Mouse (Mus musculus): ENCODE data around the gene Mau2. TPM values are rescaled to one million over a fixed set of nuclear protein-coding genes. Genes with fewer than 3 reads are reported as not detected.

Gene Mau2
- total and polyA plus RNA-seq, 3 experiments = 30.1 to 33.2 (median 32.6) TPM

GRCm38 (mm10) chr8:69974806-69975205 lies 67.7 kb downstream of the Mau2 start:
- no peak for DNase-seq
- Histone ChIP-seq H3K36me3 (ENCODE audit: control insufficient read depth, insufficient read depth, low read length) (peaks cover 8% of the 10 kb centered on the region), H3K79me2 (replicated peaks; ENCODE audit: control insufficient read depth, insufficient read depth, low read length) (peaks cover 6% of the 10 kb centered on the region), H3K4me1 (ENCODE audit: control insufficient read depth, insufficient read depth, low read length) (peaks cover 15% of the 10 kb centered on the region), H3K27me3 (ENCODE audit: control insufficient read depth, insufficient read depth, low read length) (no peaks in the 10 kb centered on the region), H3K27ac (peak overlapping the region; percentile 80), H3K9ac (ENCODE audit: low read depth, low read length) (peak overlapping the region; percentile 62), H3K4me3 (peak overlapping the region; percentile 69)
- WGBS = 53% methylated on average over 5 of the region's 5 CpGs
- no peak for TF ChIP-seq EP300 (IDR thresholded peaks at IDR 0.05; ENCODE audit: insufficient read depth, low read depth, low read length)
- TF ChIP-seq POLR2A (IDR thresholded peaks at IDR 0.05; ENCODE audit: insufficient read depth, low read depth, low read length) = no peak
- TF ChIP-seq CTCF (IDR thresholded peaks at IDR 0.05) = no peak
- intact Hi-C loops (cut with DNase I) = loop anchor here (2.0 kb wide), 1 partner anchor 20 kb away; no protein-coding TSS in a partner anchor

- Histone ChIP-seq H3K4me3 (peak overlapping the region; percentile 69), H3K27me3 (ENCODE audit: control insufficient read depth, insufficient read depth, low read length) (no peaks in the 10 kb centered on the region), H3K79me2 (replicated peaks; ENCODE audit: control insufficient read depth, insufficient read depth, low read length) (peaks cover 6% of the 10 kb centered on the region), H3K27ac (peak overlapping the region; percentile 80), H3K9ac (ENCODE audit: low read depth, low read length) (peak overlapping the region; percentile 94), H3K4me1 (ENCODE audit: control insufficient read depth, insufficient read depth, low read length) (peaks cover 18% of the 10 kb centered on the region), H3K36me3 (ENCODE audit: control insufficient read depth, insufficient read depth, low read length) (peaks cover 13% of the 10 kb centered on the region)
- peak; percentile 87 for TF ChIP-seq POLR2A (IDR thresholded peaks at IDR 0.05; ENCODE audit: insufficient read depth, low read depth, low read length)
- TF ChIP-seq EP300 (IDR thresholded peaks at IDR 0.05; ENCODE audit: insufficient read depth, low read depth, low read length) = peak; percentile 71; the same call in 1 of the 2 replicates
- no peak for TF ChIP-seq CTCF (IDR thresholded peaks at IDR 0.05)
- intact Hi-C loops (cut with DNase I) = loop anchor here (2.0 kb wide), 1 partner anchor 21 kb away; no protein-coding TSS in a partner anchor
- peak; percentile 97 to 99 for DNase-seq
- under 1% methylated on average over 49 of the region's 50 CpGs for WGBS
These were observed 68.3 kb downstream of the Mau2 start for GRCm38 (mm10) chr8:69974194-69974614.

DNA sequence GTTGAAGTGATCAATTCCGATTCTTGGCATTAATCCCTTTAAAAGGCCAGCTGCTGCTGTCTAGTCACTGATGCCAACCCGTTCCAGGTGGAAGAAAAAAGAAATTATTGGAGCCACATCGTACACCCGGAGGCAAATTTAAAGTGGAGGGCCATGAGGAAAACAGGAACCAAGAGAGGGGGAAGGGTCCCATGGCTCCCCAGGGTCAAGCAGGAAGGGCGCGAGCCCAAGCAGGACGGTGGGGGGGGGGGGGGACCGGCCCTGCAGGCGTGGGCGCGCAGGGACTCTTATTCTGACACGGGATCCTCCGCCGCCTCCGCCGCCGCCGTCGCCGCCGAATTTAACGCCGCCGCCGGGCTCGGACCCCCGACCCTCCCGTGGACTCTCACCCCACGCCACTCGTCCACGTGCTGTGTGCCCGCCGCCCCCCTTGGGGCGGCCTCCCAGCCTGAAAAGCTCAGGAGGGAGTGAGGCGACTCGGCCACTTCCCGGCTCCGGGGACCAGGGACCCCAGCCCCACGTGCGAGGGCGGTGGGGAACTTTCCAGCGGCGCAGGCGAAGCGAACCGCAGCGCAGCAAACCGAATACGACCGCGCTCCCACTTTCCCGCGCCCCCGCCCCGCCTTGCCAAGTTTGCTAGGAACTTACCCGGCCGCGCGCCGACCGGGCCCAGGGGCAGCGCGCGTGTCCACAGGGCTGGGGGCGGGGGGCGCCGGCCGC lies 68.9 kb downstream of the Mau2 start:
- intact Hi-C loops (cut with DNase I) = loop anchor here (2.0 kb wide), 2 partner anchors 21 to 37 kb away; no protein-coding TSS in a partner anchor
- Histone ChIP-seq H3K4me1 (ENCODE audit: control insufficient read depth, insufficient read depth, low read length) (peaks cover 19% of the 10 kb centered on the region), H3K79me2 (replicated peaks; ENCODE audit: control insufficient read depth, insufficient read depth, low read length) (peaks cover 6% of the 10 kb centered on the region), H3K9ac (ENCODE audit: low read depth, low read length) (peak overlapping the region; percentile 94), H3K27ac (peak overlapping the region; percentile 92), H3K27me3 (ENCODE audit: control insufficient read depth, insufficient read depth, low read length) (no peaks in the 10 kb centered on the region), H3K36me3 (ENCODE audit: control insufficient read depth, insufficient read depth, low read length) (peaks cover 13% of the 10 kb centered on the region), H3K4me3 (peak overlapping the region; percentile 96)
- WGBS = under 1% methylated on average over 32 of the region's 68 CpGs
- TF ChIP-seq EP300 (IDR thresholded peaks at IDR 0.05; ENCODE audit: insufficient read depth, low read depth, low read length) = no peak
- peak; percentile 66 to 77 for DNase-seq

DNA sequence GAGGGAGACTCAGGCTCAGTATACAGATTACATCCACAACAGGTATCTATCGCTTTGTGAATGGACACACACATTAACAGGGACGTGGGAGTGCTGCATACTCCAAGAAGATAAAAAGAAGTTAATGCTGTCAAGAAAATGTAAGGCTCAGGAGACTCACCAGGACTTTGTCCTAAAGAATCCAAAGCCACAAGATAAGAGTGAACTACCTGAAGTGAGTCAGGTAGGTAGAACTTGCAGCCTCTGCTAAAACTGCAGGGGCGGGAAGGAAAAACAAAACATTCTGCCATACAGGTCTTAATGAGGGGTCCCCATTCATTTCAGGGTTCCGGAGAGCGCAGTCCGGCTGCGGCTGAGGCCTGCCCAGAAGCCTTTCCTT lies 69.5 kb downstream of the Mau2 start:
- no peak for DNase-seq
- H3K79me2 ChIP-seq (replicated peaks; ENCODE audit: control insufficient read depth, insufficient read depth, low read length) = peaks cover 6% of the 10 kb centered on the region
- H3K27ac ChIP-seq = peak overlapping the region; percentile 92
- peak overlapping the region; percentile 96 for H3K4me3 ChIP-seq
- intact Hi-C loops (cut with DNase I) = loop anchor here (2.0 kb wide), 1 partner anchor 36 kb away; no protein-coding TSS in a partner anchor
- peak overlapping the region; percentile 94 for H3K9ac ChIP-seq (ENCODE audit: low read depth, low read length)
- TF ChIP-seq CTCF (IDR thresholded peaks at IDR 0.05) (no peak), POLR2A (IDR thresholded peaks at IDR 0.05; ENCODE audit: insufficient read depth, low read depth, low read length) (no peak), EP300 (IDR thresholded peaks at IDR 0.05; ENCODE audit: insufficient read depth, low read depth, low read length) (no peak)
- H3K4me1 ChIP-seq (ENCODE audit: control insufficient read depth, insufficient read depth, low read length) = peaks cover 19% of the 10 kb centered on the region
- H3K36me3 ChIP-seq (ENCODE audit: control insufficient read depth, insufficient read depth, low read length) = peaks cover 13% of the 10 kb centered on the region
- WGBS = 13% methylated on average over 7 of the region's 7 CpGs
- H3K27me3 ChIP-seq (ENCODE audit: control insufficient read depth, insufficient read depth, low read length) = no peaks in the 10 kb centered on the region

- Histone ChIP-seq H3K9ac (ENCODE audit: low read depth, low read length) (peak overlapping the region; percentile 23; the same call in 1 of the 2 replicates), H3K27ac (no peak overlapping the region)
These were observed 71.7 kb downstream of the Mau2 start for GRCm38 (mm10) chr8:69970880-69971279.

More at GRCm38 (mm10) chr8:69970880-69971279, 71.7 kb downstream of the Mau2 start:
- intact Hi-C loops (cut with DNase I) = no loop called here
- Histone ChIP-seq H3K36me3 (ENCODE audit: control insufficient read depth, insufficient read depth, low read length) (peaks cover 25% of the 10 kb centered on the region), H3K4me1 (ENCODE audit: control insufficient read depth, insufficient read depth, low read length) (peaks cover 24% of the 10 kb centered on the region), H3K4me3 (no peak overlapping the region), H3K27me3 (ENCODE audit: control insufficient read depth, insufficient read depth, low read length) (no peaks in the 10 kb centered on the region), H3K79me2 (replicated peaks; ENCODE audit: control insufficient read depth, insufficient read depth, low read length) (peaks cover 8% of the 10 kb centered on the region)
- DNase-seq = no peak
- TF ChIP-seq EP300 (IDR thresholded peaks at IDR 0.05; ENCODE audit: insufficient read depth, low read depth, low read length) (no peak), CTCF (IDR thresholded peaks at IDR 0.05) (no peak), POLR2A (IDR thresholded peaks at IDR 0.05; ENCODE audit: insufficient read depth, low read depth, low read length) (no peak)
- WGBS = 75% methylated on average over 2 of the region's 2 CpGs

All from heart, adult 2 months (tissue).